Mouse (Mus musculus): ENCODE measurements at regions not wholly inside any gene's neighbourhood (a gene's known extent, or its start where the extent isn't known, plus 50 kb on each side); places are given as distances from the start of the nearest gene placed in this dataset.

DNA sequence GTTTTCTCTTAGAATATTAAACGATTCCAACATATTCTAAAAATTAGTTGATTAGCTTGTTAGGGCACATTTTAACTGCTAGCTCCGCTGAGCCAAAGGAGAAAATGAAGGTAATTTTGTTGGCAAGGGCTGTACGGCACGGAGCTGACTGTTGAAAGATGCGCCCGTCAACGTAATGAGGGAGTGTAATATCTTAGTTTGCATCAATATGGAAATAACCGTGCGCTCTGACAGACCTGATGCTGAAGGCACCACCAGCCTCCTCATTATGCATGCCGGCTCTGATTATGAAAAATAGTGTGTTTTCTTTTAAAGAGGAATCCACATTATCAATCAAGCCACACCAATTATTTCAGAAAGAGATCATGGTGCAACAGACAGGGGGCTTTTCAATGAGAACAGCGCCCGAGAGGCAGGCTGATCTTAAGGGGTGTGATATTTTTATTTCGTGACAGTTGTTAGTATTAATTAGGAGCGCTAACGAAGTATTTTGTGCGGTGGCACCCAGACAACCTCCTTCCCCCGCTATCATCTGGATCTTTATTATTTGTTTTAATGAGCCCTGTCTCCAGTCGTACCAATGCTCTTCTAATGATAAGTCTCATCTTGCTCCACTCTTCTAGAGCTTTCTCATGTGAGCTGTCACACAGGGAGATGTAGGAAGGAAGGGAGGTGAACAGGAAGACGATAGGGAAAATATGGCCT is 99.9 kb upstream of the Ctbp2 start:
- DNase-seq: no peak

DNA sequence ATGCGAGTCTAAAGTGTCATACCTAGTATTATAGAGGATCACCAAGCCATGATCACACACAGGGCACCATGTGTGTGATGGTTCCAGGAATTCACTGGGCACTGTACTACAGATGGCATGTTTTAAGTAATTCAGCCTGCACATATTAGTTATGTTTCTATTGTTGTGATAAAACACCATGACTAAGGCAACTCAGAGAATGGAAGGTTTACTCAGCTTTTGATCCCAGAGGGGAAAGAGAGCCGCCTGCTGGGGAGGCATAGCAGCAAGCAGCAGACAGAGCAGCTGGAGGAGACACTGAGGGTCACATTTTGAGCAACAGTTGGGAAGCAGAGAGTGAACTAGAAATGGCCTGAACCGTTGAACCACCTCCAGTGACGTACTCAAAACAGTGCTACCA is 88.2 kb upstream of the Ctbp2 start:
- peak in 1 of 2 experiments; percentile 18 for DNase-seq

DNA sequence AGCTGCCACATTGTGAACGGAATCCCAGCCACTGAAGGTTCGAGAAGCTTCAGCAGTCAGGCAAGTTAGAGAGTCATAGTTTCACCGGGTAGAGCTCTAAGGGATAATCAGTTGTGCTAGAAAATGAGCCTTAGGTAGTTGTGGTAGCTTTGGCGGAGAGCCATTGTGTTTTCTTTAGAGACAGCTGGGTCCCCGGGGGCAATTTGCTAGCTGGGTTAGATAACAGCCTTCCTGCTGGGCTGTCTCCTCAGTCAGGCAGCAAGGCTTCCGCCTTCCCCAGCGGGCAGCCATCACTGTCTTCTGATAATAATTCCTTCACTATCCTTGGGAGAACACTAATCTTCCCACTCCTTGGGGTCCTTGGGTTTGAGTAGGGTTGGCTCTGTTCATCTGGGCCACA is 81.5 kb upstream of the Ctbp2 start:
- DNase-seq: no peak

DNA sequence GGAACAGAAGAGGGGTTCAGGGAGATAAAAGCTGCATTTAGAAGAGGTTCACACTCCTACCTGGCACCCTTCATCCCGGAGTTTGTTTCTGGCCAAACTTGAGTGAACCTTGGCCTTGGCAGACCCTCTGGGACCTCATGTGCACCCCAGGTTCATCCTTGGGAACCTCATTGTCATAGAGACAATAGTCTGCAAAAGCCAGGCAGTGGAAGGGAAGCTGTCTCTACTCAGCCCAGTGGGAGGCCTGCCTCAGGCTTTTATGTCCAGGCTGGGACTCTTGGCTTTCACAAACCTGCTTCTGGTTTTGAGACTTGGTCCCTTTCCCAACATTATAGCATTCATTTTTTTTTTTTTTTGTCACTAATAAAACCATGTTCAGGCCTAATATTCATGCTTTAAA is 80.3 kb upstream of the Ctbp2 start:
- no peak for DNase-seq

DNA sequence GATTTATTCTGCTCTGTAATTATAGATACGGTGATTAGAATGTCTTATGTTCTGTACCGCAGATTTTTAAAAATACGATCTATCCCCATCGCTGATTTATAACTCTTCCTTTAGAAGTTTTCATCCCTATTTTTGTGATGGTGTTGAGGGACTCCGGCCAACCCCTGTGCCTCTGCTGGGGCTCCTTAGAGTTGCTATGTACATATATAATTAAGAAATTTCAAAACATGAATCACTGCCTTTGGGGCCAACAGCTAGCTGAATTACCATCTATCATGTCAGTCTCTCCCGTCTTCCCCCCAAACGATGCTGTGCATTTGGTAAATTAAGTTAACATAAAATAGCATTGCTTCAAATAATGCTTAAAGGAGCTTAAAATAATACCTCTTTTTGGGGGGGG is 79.8 kb upstream of the Ctbp2 start:
- DNase-seq: no peak

DNA sequence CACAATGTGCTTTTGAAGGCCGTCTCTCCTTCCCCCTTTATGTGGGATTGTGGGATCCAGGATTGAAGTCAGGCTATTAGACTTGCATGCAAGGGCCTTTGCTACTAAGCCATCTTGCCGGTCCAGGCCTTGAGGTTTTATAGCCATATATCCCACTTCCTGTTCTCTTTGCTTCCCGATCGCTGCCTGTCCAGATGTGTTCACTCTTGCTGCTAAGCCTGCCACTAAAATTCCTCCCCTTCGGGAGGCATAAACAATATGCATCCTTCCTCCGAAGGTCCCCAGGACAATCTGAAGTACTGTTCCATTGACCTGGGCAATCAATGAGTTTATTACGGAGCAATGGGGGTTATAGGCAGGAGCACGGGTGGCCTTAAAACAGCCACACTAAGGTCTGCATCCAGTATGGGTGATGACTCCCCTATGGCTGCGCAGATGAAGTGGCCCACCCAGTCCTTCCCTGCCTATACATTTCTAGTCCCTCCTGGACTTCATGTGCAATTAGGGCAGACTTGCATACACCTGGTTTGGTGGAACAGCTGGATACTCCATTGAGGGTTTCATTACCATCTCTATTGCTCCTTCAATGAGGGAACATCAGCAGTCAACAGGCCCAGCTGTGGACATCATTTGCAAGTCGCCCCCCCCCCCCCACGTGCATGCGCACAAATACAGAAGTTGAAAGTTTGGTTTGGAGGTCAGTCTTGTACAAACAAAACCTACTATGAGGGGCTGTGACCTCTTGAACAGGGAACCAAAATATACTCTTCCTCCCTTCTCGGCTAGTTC is 78.1 kb upstream of the Ctbp2 start:
- DNase-seq: no peak

DNA sequence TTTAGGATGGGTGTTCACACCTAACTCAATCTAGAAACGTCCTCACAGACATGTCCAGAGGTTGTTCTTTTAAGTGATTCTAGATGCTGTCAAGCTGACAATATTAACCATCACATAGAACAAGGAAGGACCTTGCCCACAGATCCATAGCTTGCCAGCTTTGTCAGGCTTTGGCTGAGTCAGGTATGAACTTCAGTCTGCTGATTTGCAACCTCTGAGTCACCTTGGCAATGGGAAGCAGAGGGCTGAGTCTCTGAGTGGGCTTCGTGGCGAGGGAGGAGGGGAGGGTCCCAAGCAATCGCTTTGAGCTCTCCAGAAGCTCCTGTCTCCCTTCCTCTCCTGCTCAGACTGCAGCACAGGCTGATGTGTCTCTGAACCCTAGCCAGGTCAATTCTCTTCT is 74.9 kb upstream of the Ctbp2 start:
- no peak for DNase-seq

DNA sequence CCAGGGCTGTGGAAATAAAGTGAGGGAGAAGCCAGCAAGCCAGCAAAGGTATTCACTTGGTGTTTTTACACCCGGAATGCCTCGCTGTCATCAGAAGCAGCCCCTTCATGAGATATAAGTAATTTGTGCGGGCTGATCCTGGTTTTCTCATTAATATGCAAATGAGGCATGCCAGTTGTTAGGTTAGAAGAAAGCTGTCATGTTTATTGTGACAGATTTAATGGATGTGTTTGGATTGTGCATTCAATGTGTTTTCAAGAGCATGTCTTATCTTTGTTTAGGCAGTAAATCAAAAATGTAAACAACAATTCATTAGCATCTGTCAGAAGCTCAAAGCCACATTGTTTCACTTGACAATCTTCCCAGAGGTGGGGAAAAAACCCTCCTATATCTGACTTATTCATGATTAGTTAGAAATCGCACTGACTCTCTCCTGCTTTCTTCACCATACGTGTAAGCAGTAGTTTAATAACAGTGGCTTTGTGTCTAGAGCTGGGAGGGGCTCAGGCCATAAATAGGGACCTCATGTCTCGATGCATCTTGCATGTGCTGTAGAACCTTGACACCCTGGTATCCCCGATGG is 65.8 kb upstream of the Ctbp2 start:
- no peak for DNase-seq

DNA sequence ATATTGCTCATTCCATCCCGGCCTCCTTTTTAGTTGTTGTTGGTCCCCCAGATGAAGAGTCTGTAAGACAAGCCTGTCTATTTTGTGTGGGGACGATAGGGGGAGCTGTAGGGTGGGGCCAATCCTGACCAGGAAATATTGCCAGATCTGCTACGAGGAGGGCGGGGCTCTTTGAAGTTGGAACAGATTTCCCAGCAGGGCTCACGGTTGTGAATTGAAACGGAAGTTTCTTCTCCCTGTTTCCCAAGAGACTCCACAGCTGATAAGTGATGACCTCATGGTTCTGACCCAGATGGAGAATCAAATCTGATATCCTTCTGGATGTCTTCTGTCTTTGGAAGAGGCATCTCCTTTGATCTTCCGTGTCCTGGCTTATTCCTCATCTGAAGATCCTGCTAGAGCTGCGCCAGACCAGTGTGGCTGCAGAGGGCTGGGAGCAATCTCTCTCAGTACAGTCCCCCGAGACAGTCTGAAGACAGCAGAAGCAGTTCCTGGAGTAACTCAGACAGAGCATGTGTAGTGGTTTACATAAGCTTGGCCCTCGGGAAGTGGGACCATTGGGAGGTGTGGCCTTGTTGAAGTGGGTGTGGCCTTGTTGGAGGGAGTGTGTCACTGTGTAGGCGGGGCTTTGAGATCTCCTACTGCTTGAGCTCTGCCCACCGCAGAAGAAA is 61.9 kb upstream of the Ctbp2 start:
- peak; percentile 82 to 88 for DNase-seq

DNA sequence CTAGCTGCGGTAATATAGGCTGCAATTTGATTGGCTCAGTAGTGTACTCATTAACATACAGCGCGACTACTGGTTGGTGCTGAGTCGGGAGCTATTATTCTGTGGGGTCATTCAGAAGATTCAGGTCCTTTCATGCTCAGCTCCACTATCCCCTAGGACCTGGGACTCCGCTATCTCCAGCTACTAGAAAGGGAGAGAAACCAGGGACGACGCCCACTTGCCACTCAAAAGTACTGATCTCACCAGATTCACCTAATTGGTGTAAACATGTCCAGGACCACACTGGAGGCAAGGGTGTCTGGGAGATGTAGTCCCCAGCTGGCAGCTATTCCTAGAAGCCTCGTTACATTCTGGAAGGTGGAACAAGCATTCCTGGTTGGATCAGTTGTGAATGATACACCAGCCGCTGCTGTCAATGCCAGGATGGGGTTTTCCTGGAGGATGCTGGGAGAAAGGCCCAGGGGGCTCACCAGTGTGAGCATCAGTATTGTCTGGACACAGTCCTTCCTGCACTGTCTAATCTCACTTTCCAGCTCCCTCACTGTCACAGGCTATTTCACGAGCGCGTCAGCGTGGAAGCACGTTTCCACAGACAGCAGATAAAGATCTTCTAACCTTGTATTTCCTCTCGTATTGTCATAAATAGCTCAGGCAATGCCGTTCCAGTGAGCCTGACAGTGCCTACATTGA is 60.9 kb upstream of the Ctbp2 start:
- no peak for DNase-seq

DNA sequence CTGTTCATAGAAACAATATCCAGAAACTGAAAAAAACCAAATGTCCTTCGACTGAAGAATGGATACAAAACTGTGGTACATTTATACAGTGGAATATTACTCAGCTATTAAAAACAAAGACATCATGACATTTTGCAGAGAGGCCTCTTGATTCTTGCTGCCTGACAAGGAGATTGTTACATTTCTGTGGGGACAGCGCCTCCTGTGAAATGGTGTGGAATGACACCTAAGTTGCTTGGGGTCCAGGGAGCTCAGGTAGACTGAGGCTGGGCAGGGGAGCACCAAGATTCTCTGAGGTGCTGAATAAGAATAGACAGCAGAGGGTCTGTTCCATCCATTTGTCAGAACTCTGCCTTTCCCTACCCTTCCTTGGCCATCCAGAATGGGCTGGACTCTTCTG is 57.2 kb upstream of the Ctbp2 start:
- DNase-seq: no peak

DNA sequence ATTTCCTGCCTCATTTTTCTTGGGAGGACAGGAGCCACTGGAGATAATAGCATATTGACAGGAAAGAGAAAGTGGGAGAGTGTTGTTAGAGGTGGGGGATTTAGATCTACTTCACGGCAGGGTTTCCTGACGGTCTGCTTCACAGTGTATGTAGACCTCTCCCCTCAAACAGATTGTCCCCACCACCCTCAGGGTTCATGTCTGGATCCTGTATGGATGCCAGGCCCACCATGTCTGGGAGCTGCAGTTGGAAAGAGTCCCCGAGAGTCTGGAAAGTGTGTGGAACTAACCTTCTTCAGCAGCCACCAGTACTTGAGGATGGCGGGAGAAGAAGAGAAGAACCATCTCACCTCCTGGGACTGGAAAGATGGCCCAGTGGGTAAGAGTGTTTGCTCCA is 53.0 kb upstream of the Ctbp2 start:
- DNase-seq: no peak

DNA sequence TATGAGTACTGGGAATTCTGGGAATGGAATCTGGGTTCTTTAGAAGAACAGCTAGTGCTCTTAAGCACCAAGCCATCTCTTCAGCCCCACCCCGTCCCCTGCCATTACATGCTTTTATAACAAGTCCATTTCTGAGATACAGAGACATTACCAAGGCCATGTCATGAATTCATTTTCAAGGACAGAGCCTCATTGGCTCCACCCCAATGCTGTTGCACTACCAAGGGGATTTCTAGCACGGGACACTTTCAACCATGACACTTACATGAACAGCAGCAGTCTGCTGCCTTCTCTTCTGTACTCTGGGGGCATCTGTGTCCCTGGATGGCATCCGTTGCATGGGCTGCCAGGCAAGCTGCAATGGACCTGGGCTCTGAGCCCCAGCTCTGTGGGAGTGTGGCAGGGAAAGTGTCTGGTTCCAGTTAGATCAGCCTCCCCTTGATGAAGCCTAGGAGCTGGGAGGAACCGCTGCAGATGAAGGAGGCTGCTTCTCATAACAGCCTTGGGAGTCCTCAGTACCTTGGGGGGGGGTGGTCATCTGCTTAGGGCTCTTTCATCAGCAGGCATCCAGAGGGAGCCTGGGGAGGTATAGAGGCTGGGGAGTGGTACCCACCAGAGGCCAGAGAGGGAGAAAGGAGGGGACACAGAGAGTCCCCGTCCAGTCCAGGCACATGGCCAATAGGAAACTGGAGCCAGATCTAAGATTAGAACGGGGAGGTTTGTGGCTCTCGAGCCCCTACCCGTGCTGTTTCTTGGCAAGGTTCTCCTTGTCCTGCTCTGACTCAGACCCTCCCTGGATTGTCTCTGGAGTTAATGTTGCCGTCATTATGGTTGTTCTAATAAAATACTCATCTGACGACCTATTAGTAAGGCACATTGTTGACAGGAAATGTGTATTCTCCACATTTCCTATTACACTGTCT is 52.4 kb upstream of the Ctbp2 start:
- peak; percentile 47 to 58 for DNase-seq
